Mouse (Mus musculus): ENCODE data around the gene Cst10. TPM values are rescaled to one million over a fixed set of nuclear protein-coding genes. Genes with fewer than 3 reads are reported as not detected.

Cst10 gene
- polyA plus RNA-seq (2015; fragmentation: Nextera tagmentation; extraction: Ambion mirVana) = not detected in 2 replicates

DNA sequence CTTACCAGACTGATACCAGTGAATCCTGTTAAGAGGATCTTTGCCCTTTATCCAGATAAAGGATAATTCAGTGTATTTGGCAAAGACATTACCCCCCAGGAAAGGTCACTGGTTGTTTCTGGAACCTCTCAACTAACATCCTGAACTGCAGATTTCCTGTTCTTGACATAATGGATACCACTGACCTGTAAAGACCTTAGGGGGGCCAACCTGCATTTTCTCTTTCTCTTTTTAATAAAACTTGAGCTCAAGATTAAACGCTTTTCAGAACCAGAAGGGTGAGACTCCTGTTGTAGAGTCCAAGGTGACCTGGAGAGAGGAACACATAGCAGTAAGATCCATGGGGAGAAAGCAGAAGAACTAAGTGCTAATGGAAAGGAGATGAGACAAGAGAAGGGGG lies at the start of gene Cst10:
Cst10 (plus strand) TSS at position 301 of the 400 bp plus-strand sequence.
- ATAC-seq = no peak
- no peaks in the 10 kb centered on the region for H3K36me3 ChIP-seq (ENCODE audit: control insufficient read depth, insufficient read depth, low read length)
- no peaks in the 10 kb centered on the region for H3K4me1 ChIP-seq (ENCODE audit: control insufficient read depth, insufficient read depth, low read depth, low read length)

DNA sequence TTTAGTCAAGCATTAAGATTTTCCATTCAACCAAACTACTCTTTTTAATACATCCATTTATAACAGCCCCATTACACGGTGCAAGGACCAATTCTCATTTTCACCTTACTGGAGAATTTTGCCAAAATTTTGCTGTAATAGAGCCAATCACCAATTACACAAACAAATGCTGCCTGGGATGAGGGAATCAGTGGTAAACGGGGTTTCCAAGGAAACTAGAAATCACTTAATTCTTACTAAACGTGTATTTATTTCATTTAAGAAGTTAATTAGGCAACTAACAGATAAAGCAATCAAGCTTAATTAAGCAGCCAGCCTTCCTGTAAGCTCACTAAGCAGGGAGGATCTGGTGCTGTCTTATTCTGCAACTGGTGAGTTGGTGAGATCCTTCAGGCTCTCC lies 11.9 kb upstream of the Cst10 start:
- Histone ChIP-seq H3K9ac (ENCODE audit: low read depth, low read length) (no peak overlapping the region), H3K27me3 (replicated peaks; ENCODE audit: control insufficient read depth, insufficient read depth, low read length) (no peaks in the 10 kb centered on the region), H3K4me1 (ENCODE audit: control insufficient read depth, insufficient read depth, low read depth, low read length) (no peaks in the 10 kb centered on the region), H3K27ac (ENCODE audit: low read depth, low read length) (no peak overlapping the region), H3K4me3 (ENCODE audit: low read length) (no peak overlapping the region), H3K4me2 (ENCODE audit: low read length) (no peak overlapping the region), H3K9me3 (ENCODE audit: control insufficient read depth, low read length) (no peaks in the 10 kb centered on the region), H3K36me3 (ENCODE audit: control insufficient read depth, insufficient read depth, low read length) (no peaks in the 10 kb centered on the region)
- ATAC-seq = no peak
- whole genome bisulfite sequencing = 45% methylated on average over 3 of the region's 3 CpGs

More for the DNA sequence above, at the start of gene Cst10:
- Histone ChIP-seq H3K9ac (ENCODE audit: low read depth, low read length) (no peak within 1 kb of the TSS), H3K4me2 (ENCODE audit: low read length) (no peak within 1 kb of the TSS), H3K4me3 (ENCODE audit: low read length) (no peak within 1 kb of the TSS), H3K27me3 (replicated peaks; ENCODE audit: control insufficient read depth, insufficient read depth, low read length) (no peaks in the 10 kb centered on the region), H3K9me3 (ENCODE audit: control insufficient read depth, low read length) (no peaks in the 10 kb centered on the region), H3K27ac (ENCODE audit: low read depth, low read length) (no peak within 1 kb of the TSS)
- 86% methylated on average over 1 of the region's 1 CpGs for WGBS

DNA sequence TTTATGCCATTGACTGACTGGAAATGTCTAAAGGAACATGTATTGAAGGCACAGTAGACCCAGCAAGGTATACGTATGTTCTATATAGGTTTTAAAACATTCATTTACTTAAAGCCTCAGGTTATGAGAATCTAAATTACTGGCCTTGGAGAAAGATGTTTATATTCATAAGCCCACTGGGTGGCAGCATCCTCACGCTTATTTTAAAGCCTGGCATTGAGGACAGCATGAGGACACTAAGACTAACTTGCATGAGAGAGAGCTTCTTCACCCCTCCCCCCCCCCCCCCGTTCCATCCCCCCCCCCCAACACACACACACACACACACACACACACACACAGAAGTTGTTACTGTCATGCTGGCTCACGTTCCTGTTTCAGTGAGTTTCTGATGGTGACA lies 17.7 kb downstream of the Cst10 start:
- H3K27me3 ChIP-seq (replicated peaks; ENCODE audit: control insufficient read depth, insufficient read depth, low read length) = no peaks in the 10 kb centered on the region
- ATAC-seq = peak; percentile 77
- H3K9me3 ChIP-seq (ENCODE audit: control insufficient read depth, low read length) = no peaks in the 10 kb centered on the region
- no peaks in the 10 kb centered on the region for H3K36me3 ChIP-seq (ENCODE audit: control insufficient read depth, insufficient read depth, low read length)
- no peak overlapping the region for H3K4me2 ChIP-seq (ENCODE audit: low read length)
- H3K9ac ChIP-seq (ENCODE audit: low read depth, low read length) = no peak overlapping the region
- H3K4me1 ChIP-seq (ENCODE audit: control insufficient read depth, insufficient read depth, low read depth, low read length) = no peaks in the 10 kb centered on the region
- H3K27ac ChIP-seq (ENCODE audit: low read depth, low read length) = no peak overlapping the region
- WGBS = 22% methylated on average over 3 of the region's 4 CpGs
- H3K4me3 ChIP-seq (ENCODE audit: low read length) = no peak overlapping the region
